Mouse (Mus musculus) right cerebral cortex, adult 18-20 months (tissue): ENCODE measurements around the gene Theg.

Experiments used
- DNase-seq: peaks from one replicate; pipeline ENCODE4 v3.0.0; 2022; ENCODE audit warnings: mixed read lengths

Theg gene

DNA sequence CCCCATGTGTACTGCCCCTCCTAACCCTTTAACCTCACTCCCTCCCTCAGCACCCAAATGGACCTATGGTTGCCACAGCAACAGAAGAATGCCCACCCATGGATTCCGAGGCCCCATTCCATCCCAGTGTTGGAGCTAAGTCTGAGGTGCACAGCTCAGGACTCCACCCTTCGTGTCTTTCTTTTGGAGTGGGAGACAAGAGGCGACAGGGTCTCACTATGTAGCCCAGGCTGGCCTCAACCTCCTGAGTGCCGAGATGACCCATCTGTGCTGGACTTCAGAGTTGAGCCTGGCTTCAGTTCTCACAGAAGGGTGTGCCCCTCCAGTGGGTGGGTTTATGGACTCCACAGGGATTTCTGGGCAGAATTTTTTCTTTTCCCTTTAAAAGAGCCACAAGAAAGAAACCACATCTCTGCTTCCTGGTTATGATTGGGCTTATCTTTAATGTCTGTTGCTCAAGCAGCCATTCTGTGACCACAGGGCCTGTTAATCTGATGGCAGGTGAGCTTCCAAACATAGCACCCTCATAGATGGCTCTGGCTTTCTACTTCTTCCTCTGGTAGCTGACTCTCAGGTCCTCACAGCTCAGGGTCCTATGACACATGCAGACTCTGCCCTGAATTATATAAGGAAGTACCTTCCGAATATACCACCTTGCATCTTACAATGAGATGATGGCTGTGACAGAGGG lies at the start of gene Theg:
Gene Theg (minus strand): TSS at position 271 of the 691 bp plus-strand sequence.
- DNase-seq, result no peak

DNA sequence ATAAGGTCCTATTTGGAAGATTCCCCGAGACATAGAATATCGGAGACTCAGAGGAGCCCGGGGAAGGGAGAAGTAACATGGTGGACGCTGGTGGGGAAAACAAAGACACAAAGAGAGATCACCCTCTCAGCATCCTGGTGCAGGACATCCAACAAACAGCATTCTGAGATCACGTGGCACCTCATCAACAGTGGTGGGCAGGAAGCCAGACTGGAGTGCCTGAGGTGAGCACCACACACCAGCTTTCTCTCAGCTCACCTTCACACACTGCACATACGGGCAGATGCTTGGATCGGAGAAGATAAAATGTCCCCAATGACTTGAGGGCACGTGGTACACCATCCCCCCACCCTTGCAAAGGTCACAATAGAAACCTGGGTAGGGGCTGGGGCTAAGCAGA lies 49.2 kb upstream of the Theg start:
- DNase-seq, result no peak

DNA sequence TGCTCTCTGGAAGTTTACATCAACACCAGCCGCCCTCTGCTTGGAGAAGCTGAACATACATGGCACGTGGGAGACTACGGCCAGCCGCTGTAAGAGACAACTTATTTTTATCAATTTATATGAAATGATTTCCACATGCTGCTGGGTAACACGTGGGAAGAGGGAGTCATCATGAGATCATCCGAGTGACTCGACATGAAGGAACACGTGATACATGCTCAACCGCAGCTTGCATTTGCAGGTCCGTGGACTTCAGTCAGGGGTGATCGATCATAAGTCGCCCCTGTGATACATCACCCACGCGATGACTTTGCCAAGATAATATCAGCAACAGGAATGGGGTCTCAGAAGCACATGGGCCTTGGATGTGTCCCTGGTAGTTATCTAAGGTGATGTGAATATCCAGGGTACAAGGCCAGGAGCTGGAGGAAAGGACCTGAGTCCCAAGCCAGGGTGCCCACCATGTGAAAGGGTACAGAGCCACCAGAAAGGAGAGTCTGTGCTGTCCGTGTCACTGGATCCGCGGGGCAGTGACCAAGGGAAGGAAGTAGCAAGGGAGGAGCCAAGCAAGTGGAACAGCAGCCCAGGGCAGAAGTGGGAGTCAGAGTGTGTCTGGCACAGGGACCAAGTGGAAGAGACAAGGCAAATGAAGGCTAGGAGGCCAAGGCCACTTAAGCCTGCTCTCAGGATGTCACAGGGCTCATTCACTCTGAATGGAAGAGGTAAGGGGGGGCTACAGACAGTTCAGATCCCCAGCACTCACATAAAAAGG lies 46.1 kb upstream of the Theg start:
- DNase-seq, result no peak

DNA sequence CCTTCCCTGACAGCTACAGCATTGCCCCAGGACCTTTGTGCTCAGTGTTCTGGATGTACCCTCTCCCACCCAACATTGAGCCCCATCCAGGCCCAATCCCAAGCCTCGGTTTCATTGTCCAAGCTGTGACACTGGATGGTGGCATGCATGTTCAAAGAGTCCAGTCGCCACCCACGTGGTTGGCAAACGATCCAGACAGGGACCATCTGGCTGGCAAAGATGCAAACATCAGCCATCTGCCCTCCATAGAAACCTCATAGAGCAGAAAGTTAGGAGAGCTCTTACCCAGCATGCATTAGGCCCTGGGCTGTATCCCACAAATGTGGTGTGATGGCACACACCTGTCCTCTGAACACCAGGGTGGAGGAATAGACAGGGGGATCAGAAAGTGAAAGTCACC lies 44.3 kb upstream of the Theg start:
- peak; percentile 67 for DNase-seq

DNA sequence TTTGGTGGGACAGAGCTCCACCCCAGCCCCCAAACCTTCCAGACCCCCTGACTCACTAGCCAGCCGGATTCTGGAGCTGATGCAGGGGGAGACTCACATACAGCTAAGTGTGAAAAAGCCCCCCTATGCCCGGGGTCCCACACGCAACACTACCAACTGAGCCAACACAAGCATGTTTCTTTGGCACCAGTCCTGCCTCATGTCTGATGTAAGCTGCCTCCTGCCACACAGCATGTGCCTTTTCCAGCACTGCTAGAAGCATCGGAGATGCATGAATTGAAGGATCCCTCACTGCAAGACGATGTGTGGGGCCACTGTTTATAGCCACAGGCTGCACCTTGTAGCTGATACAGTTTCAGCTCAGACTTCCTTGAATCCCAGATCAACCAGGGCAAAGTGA lies 41.2 kb upstream of the Theg start:
- no peak for DNase-seq

DNA sequence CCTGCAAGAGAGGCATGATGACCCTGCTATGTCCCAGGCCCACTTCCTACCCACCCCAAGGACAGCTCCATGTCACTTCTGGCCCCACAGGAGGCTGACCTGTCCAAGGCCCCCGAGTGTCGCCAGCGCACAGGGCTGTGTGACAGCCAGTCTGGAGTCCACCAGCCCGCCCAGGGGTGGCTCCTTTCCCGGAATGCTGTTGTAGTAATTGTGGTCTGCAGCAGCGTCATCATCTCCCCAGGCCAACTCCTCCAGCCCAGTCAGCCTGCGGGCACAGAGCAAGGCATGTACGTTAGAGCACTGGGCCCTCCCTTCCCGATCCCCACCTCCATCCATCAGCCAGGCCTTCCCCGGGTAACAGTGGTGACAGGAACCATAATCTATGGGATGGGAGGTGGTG lies 39.0 kb upstream of the Theg start:
- DNase-seq, result no peak

DNA sequence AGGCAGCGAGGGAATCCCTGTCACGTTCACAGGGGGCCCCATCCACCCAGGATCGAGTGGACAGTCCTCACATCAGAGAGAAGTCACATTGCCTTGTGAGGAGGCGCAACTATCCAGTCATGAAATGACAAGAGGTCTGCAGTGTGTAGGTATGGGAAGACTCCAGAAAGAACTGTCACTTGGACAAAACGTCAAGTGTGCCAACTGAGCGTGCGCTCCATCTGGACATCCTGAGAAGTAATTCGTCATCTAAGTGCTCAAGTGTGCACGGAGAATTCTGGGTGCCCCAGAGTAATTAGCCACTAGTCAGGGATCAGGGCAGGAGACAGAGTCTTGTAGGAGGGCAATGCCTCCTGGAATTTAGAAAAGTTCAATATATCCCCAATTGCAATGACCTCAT lies 38.3 kb upstream of the Theg start:
- no peak for DNase-seq

DNA sequence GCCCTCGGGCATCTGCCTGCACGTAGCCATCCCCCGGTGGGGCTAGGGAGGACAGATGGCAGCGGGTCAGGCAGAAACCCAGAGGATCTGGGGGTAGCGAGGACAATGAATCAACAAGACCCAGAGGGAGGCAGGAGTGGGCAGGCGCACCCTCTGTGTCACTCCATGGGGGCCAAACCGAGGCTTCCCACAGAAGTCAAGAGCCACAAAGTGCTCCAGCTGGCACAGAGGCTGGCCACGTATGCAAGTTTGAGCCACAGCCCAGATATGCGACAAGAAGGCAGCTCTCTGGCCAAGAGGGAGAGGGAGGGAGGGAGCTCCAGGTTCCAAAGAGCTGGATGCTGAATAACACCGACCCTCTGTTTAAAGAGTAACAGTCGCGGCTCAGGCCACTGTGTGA lies 36.8 kb upstream of the Theg start:
- DNase-seq, result no peak

DNA sequence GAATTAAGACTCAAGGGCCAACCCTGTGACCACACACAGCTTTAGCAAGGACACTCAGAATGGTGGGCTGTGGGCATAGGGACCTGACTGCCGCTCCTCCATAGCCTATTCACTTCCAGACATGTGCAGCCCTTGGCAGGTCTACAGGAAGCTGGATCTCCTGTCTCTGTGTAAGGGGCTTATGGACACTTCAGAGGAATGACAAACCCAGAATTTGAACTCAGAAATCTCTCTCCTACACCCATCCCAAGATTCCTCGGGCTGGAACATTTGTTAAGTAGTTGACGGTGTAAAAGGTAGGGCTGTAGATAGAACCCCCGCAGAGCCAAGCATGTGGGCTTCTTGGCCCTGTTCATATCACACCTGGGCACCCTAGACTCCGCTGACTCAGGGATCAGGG lies 29.2 kb upstream of the Theg start:
- no peak for DNase-seq

DNA sequence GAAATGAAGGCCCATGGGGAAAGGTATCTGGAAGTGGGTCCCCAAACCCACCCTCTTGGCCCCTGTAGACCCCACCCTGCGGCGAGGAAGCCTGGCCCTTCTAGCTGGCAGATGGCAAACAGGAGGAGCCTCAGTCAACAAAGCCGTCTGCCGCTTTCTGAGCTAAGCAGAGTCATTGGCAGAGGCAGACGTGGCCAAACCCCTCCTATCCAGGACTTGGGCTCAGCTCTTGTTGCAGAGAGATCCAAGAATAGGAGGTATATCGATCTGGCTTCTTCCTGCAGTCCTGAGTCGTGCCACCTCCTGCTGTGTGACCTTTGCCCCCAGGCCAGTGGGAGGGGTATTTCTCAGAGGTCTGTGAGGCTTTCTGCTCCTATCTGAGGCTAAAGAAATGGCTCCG lies 28.7 kb upstream of the Theg start:
- DNase-seq, result no peak

DNA sequence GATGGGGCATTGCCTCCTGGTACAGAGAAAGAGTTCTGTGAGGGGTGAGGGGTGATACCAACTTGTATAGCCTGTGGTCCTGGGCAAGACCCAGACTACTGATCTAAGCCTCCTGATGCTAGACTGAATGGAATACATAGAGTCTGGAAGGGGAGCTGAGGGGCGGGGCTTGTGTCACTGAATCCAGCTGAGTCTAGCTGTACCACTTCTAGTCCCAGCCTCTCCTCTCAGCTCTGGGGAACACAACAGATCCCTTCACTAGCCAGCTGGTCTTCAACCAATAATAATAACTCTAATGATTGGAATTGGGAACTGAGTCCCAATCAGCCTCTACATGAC lies 27.1 kb upstream of the Theg start:
- no peak for DNase-seq

DNA sequence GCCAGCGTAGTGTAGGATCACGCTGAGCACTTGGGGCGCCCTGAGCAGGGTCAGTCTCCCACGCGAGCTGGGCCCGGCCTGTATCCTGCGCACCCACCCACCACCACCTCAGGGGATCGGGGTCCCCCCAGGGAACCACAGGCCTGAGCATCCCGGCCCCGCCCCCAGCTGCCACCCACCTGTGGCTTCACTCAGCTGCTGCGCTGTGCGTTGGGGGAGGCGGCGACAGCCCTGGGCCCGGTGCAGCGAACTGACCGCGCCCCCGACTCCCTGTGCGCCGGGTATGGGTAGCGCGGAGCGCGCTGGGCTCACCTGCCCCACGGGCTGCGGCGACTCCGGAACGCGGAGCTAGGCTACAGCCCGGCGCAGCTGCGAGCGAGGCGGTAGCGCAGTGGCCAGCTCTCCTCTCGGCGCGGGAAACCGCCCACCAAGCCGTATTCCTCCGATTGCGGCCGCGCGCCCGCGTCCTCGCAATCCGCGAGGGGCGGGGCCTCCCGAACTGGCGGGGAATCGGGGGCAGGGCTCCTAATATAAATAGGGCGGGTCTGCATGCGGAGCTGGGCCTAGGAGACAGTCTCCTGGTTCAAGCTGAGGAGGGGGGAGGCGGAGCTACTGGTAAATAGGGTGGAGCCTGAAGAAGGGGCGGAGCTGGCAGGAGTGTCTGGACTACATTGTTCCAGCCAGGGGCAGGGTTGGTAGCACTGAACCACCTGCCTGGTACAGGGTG lies 26.6 kb upstream of the Theg start, which contains the start of gene C2cd4c:
Gene C2cd4c (minus strand): TSS at position 448 of the 727 bp plus-strand sequence.
- peak; percentile 79 for DNase-seq

DNA sequence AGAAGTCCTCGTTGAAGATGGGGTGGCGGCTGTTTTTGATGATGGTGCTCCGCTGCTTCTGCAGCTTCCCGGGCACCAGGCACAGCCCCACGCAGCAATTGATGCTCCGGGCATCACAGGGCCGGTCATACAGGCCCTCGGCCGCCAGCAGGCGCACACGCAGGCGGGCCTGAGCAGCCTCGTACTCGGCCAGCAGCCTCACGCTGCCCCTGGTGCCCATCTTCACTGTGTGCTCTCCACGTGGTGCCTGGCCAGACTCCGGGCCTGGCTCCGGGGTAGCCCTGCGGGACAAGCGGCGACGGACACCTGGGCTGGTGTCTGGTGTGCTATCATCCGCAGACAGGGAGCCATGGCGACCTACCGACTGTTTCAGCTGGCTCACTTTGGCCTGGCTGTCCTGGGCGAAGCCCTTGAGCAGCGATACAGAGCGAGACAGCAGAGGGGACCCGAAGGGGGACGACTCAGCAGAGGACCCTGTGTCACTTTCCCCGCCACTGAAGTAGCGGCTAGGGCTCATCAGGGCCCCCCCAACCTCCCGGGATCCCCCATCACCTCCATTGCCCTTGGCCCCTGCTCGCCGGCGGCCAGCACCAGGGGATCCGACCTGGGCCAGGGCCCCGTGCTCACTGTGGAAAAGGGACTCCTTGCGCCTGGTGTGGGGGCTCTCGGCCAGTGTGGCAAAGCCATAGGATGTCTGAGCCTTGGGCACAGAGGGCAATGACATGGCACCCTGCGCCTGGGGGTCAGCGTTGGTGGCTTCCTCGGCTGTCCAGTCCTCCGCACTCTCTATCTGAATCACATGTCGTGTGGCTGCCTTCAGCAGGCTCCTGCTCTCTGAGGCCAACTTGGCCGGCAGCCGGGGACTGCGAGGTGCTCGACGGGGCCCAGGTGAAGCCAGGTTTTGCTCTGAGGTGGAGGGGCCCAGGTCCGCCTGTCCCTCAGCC lies 25.3 kb upstream of the Theg start:
- DNase-seq, result no peak

DNA sequence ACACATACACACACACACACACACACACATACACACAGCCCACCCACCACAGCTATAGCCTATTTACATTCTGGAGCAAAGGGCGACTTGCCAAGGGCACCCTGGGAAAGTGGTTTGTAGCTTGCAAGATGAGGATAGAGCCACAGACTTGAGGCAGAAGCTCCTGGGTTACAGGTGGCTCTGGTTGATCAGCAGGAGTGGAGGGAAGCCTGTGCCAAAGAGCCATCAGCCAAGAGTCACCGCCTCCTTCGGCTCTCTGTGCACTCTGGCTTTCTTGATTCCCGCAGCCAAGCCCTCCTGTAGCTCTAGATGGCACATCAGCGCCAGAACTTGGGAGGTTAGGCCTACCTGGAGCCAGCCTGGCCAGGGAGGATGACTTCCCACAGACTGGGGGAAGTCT lies 24.2 kb upstream of the Theg start:
- no peak for DNase-seq

DNA sequence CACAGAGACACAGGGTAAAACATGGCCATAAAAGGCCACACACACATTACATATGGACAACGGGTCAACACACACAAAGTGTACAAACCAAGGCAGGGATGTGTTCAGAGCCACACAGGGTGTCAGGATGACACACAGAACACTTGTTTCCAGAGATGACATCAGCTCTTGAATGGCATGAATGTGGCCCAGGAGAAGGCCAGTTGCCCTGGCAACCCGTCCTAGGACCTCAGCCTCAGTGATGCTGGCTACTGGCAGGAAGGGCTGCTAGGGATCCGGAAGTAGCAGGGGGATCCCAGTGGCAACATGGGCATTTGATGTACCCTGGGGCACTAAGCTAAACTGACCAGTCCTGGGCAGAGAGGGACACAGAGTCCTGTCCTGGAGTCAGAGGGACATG lies 22.1 kb upstream of the Theg start:
- no peak for DNase-seq

DNA sequence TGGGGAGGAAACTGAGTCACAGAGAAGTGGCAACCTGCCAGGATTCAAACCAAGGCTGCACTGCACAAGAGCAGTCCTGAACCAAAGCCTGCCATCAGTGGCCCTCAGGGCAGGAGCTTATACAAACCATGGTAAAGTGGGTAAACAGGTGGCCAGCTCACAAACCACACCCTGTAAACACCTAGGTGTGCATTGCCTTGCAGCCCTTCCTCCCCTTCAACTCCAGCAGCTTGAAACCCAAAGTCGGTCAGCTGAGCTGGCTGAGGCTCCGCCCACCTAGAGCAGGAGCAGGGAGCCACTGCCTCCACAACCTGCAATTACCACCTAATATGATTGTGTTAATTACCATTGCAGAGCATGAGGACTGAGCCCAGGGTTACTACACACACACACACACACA lies 20.8 kb upstream of the Theg start:
- no peak for DNase-seq

DNA sequence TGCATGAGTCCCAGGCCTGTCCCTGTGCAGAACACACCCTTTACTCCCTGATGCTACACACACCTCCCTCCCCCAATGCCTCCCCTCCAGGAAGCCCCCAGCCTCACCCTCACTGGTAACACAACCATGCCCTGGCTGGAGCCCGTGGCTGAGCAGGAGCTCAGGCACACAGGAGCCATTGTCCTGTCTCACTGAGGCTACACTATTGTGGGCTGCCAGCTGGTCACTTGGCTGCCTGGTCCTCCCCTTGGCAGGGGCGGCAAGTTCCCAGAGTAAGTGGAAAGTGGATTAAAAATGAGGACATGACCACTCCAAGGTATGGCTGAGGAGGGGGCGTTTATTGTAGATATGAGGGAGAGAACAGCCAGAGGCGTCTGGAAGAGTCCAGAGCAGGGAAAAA lies 19.4 kb upstream of the Theg start:
- no peak for DNase-seq

DNA sequence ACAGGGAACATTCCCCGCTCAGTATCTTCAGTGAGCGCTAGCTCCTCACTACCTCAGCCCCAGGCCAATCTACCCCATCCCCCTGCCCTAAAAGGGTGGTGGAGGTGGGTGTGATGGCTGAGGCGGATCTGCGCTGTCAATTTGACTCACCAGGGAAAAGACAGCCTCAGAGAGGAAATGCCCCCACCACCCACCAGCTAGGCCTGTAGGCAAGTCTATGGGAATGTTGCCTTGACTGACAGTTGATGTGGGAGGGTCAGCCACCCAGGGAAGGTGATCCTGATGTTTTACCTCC lies 10.8 kb upstream of the Theg start:
- peak; percentile 52 for DNase-seq

DNA sequence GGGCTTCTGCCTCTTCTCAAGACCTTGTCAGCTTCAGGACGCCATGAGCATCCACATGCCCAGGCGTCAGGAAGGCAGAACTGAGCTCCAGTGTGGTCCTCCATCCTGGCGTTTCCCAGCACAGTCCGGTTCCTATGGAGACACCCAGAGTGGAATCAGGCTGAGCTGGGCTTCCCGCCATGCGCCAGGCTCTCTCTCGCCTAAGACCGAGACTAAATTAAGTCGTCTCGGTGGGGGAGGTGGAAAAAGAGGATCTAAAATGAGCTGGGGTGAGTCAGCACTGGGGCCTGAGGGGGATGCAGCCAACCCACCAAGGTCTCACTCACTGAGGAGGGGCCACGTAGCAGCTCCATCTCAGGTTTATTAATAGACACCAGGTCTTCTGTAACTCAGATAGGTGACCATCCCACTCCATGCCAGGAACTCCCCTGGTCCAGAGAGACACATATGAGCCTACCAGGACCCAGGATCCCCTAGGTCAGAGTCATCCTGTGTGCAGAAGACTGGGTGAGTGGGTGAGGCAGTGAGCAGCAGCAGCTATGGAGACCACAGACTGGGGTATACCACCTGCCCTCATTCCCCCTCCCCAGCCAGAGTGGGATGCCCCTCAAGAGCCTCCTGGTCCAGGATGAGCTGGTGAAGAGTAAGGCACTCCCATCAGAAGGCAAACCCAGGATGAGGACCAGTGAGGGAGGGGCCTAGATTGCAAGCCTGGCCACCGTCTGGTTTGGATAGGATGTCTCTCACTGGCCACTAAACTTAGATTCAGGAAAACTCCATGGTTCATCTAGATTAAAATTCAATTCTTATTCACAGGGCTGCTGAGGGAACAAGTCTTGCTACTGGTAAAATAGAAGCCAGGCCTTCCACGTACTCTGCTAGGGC lies 10.2 kb upstream of the Theg start:
- peak; percentile 85 for DNase-seq

DNA sequence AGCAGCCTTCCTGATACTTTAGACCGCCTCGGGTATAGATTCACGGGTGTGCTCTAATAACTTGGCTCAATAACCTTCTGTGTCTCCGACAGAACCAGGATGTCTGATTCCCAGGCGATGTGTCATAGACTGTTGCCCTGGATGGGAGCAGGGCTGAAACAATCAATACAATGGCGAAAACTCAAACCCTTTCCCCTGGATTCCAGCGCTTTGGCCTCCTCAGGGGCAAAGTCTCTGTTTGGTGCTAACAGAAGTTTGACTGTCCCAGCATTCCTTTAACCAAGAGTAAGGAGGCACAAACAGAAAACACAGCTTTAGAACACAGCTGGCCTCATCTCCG lies 8.4 kb upstream of the Theg start:
- no peak for DNase-seq

DNA sequence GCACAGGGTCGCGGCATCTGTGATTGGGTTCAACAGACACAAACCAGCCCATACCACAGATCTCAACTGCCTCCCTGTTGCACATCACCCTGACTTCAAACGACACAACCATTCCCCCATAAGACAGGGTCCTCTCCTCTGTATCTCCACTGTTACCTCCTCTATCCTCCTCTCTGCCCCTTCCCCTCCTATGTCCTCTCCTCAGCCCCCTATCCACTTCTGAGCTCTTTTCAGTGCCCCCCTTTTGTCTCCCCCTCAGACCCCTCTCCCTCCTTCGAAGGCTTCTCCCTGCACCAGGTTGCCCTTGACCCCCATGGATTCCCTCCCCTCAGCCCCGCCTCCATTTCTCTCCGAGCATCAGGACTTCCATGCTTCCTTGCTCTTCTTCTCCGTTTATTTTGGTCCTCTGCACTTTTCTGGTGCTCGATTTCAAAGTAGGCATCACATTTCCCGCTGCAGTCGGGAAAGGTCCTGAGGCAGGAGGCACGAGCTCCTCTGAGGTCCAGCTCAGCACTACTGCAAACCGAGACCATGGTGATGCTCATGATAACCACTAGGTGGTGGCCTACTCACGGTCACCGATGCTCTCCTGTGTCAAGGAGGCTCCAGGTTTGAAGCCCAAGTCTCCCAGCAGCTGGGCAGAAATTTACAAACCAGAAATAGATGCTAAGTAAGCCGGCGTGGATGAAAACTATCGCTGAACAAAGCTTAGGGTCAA lies 7.9 kb upstream of the Theg start:
- peak; percentile 74 for DNase-seq

DNA sequence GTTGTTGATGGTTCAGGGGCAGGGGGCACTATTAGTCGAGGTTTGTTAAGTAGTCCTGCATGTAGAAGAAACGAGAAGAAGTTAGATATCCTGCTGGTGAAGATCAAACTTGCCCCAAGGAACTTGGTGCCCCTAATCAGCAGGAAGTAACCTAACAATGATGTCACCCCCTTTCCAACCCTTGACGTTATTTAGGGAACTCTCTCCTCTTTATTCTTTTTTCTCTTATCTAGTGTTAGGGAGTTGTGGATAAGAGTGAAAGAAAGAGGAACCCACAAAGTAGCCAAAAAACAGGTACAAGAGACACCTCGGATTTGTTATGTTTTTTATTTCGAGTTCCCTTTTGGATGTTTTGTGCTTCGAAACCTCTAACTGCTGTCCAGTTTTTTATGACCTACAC lies 7.0 kb upstream of the Theg start:
- no peak for DNase-seq
